Mouse (Mus musculus) natural killer cell, adult 2 months (primary cell): Measurements from ENCODE around the gene Gtf3c5.

ENCODE experiments used
- DNase-seq, 2 experiments: peaks; one replicate each; pipeline ENCODE4 v3.0.0; 2022; ENCODE audit warnings: low spot score in 2 of 2

Gene Gtf3c5

DNA sequence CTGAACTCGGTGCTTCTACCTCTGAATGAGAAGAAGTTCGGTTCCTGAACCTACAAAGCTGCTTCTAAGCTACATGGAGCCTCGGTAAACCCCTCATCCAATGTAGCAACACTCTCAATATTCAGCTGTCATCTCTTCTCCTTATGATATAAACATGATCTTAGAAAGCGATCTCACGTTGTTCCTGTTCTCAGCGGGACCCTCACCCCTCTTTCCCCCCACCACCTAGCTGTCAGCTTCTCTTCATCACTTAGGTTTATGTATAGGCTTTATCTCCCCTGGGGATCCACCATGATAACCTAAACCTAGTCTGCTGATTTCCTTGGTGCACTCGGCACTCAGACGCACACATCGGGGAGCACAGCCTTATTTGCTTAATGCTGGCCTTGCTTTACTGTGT lies at the start of gene Gtf3c5:
Gene Gtf3c5, minus strand, starts transcription at position 101 of the 400 bp plus-strand sequence.
- DNase-seq: no peak

DNA sequence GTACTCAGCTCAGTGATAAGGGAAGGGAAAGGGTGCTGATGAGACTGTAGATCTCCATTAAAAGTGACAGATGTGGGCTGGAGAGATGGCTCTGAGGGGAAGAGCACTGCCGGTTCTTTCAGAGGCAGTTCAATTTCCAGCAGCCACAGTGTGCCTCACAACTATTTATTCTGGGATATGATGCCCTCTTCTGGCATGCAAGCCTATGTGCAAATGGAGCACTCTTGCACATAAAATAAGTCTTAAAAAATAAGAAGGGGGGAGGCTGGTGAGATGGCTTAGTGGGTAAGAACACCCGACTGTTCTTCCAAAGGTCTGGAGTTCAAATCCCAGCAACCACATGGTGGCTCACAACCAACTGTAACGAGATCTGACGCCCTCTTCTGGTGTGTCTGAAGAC lies 49.6 kb upstream of the Gtf3c5 start:
- DNase-seq: no peak

DNA sequence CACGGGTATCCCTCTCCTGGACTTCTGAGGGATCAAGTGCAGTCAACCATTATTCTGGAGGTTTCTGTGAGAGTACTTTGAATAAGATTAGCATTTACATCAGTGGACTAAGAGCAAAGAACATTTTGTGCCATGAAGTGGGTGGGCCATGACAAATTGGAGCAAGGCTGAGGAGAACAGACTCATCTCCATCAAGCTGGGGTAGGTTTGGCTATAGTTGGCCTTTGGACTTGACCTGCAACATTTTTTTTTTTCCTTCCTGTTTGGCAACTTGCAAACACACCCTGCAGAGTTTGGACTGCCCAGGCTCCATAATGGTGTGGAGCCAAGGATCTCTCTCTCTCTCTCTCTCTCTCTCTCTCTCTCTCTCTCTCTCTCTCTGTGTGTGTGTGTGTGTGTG lies 49.1 kb upstream of the Gtf3c5 start:
- no peak for DNase-seq

DNA sequence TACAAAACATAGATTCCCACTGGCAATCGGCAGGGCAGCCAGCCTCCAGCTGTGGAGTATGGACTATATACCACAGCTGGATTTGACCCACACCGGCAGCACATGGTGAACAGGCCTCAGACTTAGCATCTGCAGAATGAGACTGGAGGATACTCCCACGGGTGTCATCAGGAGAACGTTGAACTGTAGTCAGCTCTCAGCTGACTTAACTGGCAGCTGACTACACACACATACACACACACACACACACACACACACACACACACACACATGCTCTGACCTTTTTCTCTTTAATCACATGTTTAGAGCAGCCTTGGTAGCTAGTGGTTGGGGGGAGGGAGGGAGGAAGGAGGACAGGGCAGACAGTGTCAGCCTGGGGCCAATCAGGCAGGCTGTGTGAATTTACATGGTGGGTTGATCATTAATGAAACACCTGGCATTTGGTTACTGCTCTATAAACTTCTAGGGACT lies 46.4 kb upstream of the Gtf3c5 start:
- no peak for DNase-seq

DNA sequence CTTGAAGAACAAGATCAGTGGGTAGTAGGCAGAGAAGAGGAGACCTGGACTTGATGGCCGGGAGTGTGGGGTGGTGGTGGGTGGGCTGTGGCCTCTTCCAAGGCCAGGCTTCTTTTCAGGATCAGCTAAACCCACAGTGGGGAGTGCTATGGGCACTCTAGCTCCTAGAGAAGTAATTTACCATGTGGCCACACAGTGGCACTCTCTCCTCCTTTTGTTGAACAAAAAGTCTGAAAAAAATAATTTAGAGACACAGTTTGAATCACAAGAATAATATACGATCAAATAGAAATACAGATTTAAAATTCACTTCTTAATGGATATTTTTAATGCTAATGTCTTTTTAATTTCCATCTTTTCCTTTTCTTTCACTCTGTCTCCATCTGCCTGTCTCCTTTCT lies 44.5 kb upstream of the Gtf3c5 start:
- no peak for DNase-seq

DNA sequence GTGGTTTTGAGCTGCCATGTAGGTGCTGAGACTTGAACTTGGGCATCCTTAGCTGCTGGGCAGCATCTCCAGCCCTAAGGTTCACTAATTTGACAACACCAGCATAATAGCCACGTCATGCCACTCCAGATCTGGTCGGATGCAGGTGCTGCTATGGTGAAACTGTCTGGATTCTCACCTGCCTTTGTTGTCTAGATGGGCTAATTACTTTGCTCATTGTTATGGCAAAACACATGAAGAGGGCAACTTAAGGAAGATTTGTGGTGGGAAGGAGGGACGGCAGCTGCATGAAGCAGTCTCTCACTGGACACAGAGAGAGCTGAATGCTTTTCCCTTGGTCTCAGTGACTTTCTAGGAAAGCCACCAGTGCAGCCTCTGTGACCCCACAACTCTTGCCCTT lies 42.5 kb upstream of the Gtf3c5 start:
- no peak for DNase-seq

DNA sequence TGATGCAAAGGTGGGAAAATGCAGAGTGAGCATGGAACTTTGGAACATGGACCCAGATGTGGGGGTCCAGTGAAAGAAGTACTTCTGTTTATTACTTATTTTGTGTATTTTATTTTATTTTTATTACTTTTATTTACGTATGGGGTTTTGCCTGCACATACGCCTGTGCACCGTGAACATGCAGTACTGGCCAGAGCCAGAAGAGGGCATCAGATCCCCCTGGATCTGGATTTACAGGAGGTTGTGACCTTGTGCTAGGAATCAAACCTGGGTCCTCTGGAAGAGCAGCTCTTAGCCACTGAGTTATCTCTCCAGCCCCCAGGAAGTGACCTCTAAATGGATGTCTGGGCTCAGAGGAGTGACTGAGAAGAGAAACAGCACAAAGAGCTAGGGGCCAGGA lies 41.3 kb upstream of the Gtf3c5 start:
- no peak for DNase-seq

DNA sequence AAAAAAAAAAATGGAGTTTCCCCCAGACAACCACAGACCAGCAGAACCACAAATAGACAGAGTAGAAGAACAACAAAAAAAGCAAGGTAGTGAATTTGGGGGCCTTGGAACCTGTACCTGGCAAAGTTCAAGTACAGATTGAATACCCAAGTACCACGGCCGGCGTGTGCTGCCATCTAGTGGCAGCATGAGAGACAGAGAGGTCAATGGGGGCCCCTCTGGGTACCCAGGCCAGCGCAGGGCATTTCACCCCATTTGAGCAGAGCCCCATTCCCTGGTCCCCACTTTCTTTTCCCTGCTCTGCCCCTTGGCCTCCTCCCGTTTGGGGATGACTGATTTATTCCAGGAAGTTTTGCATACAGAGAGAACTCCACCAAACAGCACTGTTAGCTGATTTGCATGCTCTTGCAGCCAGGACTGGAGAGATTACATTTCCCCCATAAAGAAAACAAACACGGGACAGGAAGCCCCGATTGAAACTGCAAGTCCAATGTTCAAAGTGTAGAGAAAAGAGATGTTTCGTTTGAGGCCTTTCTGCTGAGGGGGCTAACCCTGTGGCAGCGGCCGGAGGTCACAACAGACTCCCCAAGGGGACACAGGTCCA lies 39.1 kb upstream of the Gtf3c5 start:
- peak; percentile 24 to 58 for DNase-seq

DNA sequence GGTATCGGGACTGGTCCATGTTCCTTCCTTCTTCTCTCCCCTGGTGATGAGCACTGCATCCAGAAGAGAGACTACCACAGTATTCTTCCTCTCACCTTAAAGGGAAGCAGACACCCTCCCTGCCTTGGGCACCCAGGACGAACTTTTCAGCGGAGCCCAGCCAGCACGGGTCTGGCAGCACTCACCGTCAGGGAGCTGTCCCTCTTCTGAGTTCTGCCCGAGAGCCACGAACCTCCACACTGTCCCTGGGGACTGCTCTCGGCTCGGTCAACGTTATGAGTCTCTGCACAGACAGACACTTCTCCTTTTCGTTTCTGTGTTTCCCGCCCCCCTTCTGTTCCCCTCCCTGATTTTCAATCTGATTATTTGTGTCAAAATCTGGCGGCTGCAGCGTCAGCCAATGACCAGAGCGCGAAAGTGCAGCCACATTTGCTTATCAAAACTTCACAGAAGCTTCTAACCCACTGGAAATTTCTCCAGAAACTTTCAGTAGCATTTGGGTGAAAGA lies 38.2 kb upstream of the Gtf3c5 start, which contains the start of gene Gfi1b:
Gene Gfi1b, minus strand, starts transcription at position 319 of the 508 bp plus-strand sequence.
- DNase-seq: peak; percentile 9 to 73

DNA sequence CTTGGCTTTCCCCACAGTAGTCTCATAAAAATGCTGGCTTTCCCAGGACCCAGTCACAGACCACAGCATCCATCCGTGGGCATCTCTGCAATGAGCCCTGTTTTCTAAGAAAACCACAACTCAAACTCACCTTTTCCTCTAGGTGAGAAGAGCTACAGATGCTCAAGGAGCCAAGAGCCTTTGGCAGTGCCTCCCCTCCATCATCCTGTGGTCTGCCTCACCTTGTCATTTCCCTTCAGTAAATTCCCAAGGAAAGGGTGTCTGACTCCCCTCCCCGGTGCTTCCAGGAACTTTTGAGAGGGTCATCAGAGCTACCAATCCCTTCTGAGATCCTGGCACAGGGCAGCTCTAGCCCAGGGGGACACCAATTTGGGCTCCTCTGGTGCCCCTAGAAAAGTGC lies 37.6 kb upstream of the Gtf3c5 start:
- no peak for DNase-seq

DNA sequence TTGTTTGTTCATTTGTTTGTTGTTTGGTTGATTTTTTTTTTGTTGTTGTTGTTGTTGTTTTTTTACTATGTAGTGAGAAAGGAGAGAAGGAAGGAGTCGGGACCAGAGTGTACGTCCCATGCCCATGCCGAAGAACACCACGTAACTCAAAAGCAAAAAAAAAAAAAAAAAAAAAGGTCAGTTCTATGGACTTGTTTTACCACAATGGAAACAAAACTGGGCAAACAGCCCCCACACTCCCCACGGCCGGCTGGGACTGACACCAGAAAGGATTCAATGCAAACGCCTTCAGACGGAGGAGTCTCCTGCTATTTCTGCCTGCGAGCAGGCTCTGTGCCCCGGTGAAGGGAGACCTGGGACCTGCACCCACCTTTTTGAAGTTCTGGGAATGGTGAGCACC lies 37.0 kb upstream of the Gtf3c5 start:
- DNase-seq: no peak

DNA sequence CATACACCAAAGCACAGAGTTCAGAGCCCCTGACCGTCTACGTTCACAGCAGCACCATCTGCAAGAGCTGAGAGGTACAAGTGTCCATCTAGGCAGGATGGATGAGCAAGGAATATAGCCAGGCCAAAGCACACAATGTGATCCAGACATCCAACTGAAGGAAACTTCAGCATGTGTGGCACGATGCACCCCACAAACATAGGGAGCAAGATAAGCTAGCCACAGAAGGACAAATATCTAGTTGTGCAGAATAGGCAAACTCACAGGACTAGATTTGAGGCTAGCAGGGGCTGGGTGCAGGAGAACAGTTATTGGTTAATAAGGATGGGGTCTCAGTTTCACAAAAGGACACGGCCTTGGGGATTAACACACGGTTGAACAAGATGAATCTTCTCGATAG lies 35.8 kb upstream of the Gtf3c5 start:
- no peak for DNase-seq

DNA sequence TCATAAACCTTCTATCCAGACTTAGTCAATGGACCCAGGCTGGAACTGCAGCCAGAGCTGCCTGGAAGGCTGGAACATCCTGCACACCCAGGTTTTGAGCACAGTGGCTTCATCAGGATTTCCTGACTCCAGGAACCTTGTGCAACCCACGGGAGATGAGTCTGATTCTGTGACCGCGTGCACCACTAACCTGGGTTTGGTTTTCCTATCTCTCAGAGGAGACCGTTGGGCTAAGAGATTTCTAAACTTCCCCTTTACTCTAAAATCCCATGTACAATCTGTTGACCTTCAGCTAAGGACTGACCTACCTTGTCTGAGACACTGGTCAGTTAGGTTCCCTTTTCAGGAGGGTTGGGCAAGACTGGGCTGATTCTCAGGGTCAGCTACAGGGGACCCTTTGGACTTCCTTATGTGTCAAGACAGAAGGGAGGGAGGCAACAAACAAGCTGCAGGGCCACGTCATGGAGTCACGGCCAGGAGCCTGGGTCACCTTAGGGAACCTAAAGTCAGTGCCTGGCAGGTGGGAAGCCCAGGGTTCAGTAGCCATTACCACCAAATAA lies 35.3 kb upstream of the Gtf3c5 start:
- DNase-seq: no peak

DNA sequence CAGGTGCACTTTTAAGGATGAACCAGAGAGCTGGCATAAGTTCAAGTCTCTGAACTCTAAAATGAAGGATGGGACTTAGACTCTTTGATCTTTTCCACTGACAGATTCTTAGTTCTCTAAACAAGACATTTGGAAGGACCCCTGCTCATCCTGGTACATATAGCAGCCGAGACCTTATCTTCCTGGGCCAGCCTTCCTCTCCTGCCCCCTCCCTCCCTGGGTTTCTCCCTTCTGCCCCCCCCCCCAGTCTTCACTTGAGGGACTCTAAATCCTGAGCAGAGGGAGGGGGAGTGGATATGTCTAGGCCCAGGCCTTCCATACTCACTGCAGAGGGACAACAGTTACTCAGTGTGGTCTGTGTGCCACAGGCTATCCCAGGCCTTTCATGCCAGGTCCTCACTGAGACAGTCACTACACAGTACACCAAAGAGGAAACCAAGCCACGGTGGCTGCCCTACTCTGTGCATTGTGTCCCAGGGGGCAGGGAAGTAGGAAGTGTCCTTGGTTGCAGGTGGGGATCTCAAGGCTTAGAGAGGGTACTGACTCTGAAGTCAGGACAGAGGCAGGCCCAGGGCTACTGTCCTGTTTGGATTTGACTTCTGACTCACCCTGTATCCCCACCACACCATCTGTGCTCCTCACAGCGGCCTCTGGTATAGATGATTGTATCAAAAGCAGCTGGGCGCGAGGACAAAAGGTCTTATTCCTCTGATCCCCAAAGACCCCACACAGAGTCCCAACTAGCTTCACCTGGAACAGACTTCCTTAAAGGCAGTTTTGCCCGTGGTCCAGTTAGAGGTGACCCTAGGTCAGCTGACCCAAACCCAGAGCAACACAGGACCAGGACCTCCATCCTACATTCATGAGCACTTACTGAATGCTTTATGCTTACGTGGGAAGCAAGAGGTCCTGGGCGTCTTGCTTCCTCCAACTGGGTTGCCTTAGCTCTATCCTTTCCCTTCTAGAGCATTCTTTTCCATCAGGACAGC lies 34.2 kb upstream of the Gtf3c5 start:
- no peak for DNase-seq

DNA sequence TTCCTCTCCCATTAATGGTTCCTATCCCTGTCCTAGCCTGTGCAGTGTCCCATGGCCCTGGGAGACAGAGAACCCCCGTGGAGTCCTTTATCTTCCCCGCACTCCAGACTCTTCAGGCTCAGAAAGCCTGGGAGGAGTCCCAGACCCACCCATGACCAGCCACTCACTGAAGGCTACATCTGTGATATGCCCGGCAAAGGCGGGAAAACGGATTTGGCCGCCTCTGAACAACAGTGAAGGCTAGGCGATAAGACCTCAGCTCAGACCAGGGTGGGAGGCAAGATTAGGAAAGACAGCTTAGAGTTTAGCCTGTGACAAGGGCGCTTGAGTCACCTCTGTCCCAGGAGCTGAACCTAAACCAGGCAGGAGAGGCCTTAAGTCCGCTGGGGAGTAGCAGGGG lies 33.3 kb upstream of the Gtf3c5 start:
- DNase-seq: no peak

DNA sequence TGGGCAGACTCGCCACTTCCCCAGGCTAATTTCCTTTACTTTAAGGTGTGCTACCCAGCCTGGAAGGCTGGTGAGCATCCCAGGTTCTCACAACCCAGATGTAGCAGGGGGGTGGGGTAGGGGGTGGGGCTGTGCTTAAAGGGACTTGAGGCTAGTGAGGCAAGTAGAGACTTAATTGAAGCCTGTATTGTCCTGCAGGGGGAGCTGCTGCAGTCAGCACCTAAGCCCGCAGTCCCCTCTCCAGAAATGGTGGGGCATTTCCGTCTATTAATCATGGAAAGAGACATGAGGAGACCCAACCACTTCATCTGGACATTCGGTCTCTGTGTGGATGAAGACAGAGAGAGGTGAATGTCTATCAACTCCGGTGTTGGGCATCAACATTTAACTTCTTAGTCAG lies 32.8 kb upstream of the Gtf3c5 start:
- DNase-seq: no peak

DNA sequence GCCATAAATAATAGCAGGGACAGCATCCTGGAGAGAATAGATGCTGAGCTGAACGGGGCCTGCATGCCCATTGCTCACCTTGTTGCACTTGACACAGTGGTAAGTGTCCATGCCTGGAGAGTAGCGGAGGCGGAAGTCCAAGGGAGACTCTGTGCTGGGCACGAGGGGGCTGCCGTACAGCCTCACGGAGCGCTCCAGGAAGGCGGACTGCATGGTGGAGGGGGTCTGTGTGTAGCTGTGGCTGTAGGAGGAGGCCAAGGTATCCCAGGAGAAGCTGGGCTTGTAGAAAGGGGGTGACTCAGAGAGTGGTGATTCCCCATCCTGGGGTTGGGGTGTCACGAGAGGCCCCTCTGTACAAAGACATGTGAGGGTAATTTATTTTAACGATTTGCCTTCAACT lies 30.0 kb upstream of the Gtf3c5 start:
- no peak for DNase-seq

DNA sequence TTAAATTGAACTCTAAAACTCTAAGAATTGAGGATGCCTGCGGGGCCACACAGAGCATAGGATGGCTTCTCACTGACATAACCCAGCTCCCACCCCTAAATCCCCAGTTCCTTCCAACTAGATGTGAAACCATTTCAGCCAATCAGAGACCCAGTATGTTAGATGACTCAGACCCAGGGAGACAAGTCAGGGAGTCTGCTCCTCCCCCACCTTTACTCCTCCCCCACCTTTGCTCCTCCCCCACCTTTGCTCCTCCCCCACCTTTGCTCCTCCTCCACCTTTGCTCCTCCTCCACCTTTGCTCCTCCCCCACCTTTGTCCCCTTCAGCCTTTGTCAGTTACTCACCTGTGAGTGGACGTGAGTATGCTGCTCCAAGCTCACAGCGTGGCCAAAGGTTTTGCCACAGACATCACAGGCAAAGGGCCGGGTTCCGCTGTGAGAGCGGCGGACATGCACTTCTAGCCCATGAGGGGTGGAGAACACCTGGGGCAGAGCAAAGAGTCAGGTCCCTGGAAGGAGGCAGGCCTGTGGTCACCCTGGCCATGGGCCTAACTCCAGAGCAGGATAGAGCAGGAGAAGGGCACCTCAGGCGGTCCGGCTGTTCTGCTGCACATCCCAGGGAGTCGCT lies 29.0 kb upstream of the Gtf3c5 start:
- DNase-seq: no peak

DNA sequence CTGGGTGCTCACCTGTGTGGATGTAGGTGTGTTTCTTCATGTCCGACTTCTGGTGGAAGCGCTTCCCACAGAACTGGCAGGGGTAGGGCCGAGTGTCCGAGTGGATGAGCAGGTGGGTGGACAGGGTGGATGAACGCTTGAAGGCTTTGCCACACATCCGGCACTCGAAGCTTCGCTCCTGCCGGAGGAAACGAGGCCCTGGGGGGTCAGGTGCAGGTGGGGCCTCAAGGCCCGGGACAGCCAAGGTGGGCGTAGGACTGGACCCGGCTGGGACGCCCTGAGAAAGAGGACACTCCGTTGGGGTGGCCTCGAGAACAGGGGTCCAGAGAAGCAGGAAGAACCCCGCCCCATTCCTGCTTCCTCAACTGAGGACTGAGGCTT lies 27.8 kb upstream of the Gtf3c5 start:
- no peak for DNase-seq

DNA sequence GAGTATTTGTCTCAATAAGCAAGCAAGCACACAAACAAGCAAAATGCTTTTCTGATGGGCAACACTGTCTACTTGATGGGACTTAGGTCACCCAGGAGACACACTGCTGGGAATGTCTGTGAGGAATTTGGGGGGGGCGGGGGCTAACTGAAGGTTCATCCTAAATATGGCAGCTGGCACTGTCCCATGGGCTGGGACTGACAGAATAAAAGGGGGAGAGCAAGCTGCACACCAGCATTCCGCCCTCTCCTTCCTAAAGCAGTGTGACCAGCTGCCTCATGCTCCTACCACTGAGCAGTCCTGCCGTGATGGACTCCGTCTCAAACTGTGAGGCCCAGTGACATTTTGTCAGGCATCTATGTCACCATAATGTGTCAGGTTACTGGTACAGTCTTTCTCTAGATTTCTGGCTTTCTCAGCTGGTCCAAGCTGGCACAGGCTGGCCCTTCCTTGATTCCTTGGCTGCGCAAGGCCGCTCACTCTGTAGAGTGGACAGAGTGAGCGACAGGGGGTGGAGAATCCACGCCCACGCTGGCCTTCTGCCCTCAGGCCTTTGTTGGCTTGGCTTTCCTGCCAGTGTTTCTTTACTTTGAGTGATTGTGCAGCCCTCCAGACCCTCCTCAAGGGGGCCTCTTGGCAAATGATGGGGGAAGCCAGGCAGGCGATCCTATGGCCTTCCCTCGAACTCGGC lies 27.3 kb upstream of the Gtf3c5 start:
- DNase-seq: no peak

DNA sequence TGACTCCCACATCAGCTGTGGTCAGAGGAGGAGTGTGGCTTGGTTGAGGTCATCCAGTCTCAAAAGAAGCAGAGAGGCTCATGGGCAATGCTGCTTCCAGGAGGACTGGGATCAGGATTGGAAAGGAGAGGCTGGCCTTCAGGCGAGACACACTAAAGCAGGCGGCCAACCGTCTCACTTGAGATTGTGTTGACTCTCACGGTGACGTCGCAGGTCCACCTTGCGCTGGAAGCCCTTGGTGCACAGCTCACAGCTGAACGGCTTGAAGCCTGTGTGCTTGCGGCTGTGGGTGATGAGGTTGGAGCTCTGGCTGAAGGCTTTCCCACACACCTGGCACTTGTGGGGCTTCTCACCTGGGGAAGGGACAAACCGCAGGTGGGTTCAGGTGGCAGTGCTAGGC lies 26.3 kb upstream of the Gtf3c5 start:
- no peak for DNase-seq
